Mouse (Mus musculus): ENCODE data around the gene Rbms1. TPM values are rescaled to one million over a fixed set of nuclear protein-coding genes. Genes with fewer than 3 reads are reported as not detected.
A peak's percentile ranks its signal among the peaks of the same experiment; 100 is the strongest.

Rbms1 gene
- total RNA-seq, 2 experiments from 2014 or later, result 17.8 to 20.1 TPM

- peak; percentile 61 to 76 for DNase-seq
- intact Hi-C loops (cut with DNase I), result loop anchor here (5.0 kb wide), 3 partner anchors 44 to 81 kb away; partner anchors contain the start of gene Rbms1
These were observed 82.0 kb downstream of the Rbms1 start for GRCm38 (mm10) chr2:60880789-60881570.

- intact Hi-C loops (cut with DNase I), result loop anchor here (5.0 kb wide), 3 partner anchors 43 to 82 kb away; partner anchors contain the start of gene Rbms1
These were observed 82.8 kb downstream of the Rbms1 start for GRCm38 (mm10) chr2:60879966-60880788.

GRCm38 (mm10) chr2:60879141-60879818, 83.7 kb downstream of the Rbms1 start:
- no peak for DNase-seq
- intact Hi-C loops (cut with DNase I), result no loop called here

More at GRCm38 (mm10) chr2:60879966-60880788, 82.8 kb downstream of the Rbms1 start:
- DNase-seq, result no peak

- peak in 1 of 2 experiments; percentile 38 for DNase-seq
- intact Hi-C loops (cut with DNase I), result no loop called here
These were observed 85.2 kb downstream of the Rbms1 start for GRCm38 (mm10) chr2:60877543-60878386.

- no peak for DNase-seq
These were observed 86.1 kb downstream of the Rbms1 start for GRCm38 (mm10) chr2:60876891-60877290.

GRCm38 (mm10) chr2:60872095-60872811, 90.7 kb downstream of the Rbms1 start:
- intact Hi-C loops (cut with DNase I), result no loop called here
- no peak for DNase-seq

More at GRCm38 (mm10) chr2:60876891-60877290, 86.1 kb downstream of the Rbms1 start:
- intact Hi-C loops (cut with DNase I), result no loop called here

GRCm38 (mm10) chr2:60871001-60871400, 92.0 kb downstream of the Rbms1 start:
- intact Hi-C loops (cut with DNase I), result no loop called here
- no peak for DNase-seq

- no peak for DNase-seq
- intact Hi-C loops (cut with DNase I), result no loop called here
These were observed 92.5 kb downstream of the Rbms1 start for GRCm38 (mm10) chr2:60870450-60870849.

- no peak for DNase-seq
- intact Hi-C loops (cut with DNase I), result no loop called here
These were observed 93.8 kb downstream of the Rbms1 start for GRCm38 (mm10) chr2:60869001-60869743.

- DNase-seq, result no peak
- intact Hi-C loops (cut with DNase I), result no loop called here
These were observed 94.8 kb downstream of the Rbms1 start for GRCm38 (mm10) chr2:60868060-60868662.

- intact Hi-C loops (cut with DNase I), result no loop called here
- DNase-seq, result no peak
These were observed 95.7 kb downstream of the Rbms1 start for GRCm38 (mm10) chr2:60867304-60867703.

- intact Hi-C loops (cut with DNase I), result no loop called here
- DNase-seq, result no peak
These were observed 97.1 kb downstream of the Rbms1 start for GRCm38 (mm10) chr2:60865869-60866268.

- intact Hi-C loops (cut with DNase I), result no loop called here
- DNase-seq, result no peak
These were observed 98.0 kb downstream of the Rbms1 start for GRCm38 (mm10) chr2:60864977-60865376.

- no peak for DNase-seq
- intact Hi-C loops (cut with DNase I), result no loop called here
These were observed 98.7 kb downstream of the Rbms1 start for GRCm38 (mm10) chr2:60864256-60864795.

- intact Hi-C loops (cut with DNase I), result no loop called here
- DNase-seq, result no peak
These were observed 99.2 kb downstream of the Rbms1 start for GRCm38 (mm10) chr2:60863827-60864226.

- no peak for DNase-seq
- intact Hi-C loops (cut with DNase I), result no loop called here
These were observed 99.9 kb downstream of the Rbms1 start for GRCm38 (mm10) chr2:60862913-60863711.

- intact Hi-C loops (cut with DNase I), result no loop called here
- DNase-seq, result no peak
These were observed 104.9 kb downstream of the Rbms1 start for GRCm38 (mm10) chr2:60858116-60858515.

Measured in gastrocnemius, postnatal 36 days (tissue).